Mouse (Mus musculus) layer of hippocampus, adult 9-10 months (tissue): Measurements from ENCODE around the gene Thap2.

ENCODE experiments used
- DNase-seq: peaks from one replicate; pipeline ENCODE4 v3.0.0; 2022; ENCODE audit warnings: low spot score

Gene Thap2

DNA sequence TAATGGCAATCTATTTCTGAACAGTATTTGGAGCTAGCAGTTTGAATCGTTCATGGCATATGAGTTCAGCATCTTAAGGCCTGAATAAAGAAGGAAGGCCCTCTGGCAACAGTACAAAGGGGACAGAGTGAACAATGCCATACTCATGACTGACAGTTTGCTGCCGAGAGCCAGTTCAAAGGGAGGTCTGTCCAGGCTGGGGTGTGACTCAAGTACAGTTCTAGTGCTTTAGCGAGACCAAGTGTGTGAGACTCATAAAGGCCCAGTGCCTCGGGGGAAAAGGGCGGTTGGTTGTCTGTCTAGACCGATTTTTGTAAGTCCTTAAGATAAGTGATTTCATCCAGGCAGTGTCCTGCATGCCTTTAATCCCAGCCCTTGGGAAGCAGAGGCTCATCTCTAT lies 29.7 kb downstream of the Thap2 start:
- no peak for DNase-seq

- no peak for DNase-seq
Measured at GRCm38 (mm10) chr10:115350810-115351397, 33.3 kb downstream of the Thap2 start.

- DNase-seq: no peak
Measured at GRCm38 (mm10) chr10:115349509-115349908, 34.7 kb downstream of the Thap2 start.

- DNase-seq: no peak
Measured at GRCm38 (mm10) chr10:115349029-115349428, 35.2 kb downstream of the Thap2 start.

DNA sequence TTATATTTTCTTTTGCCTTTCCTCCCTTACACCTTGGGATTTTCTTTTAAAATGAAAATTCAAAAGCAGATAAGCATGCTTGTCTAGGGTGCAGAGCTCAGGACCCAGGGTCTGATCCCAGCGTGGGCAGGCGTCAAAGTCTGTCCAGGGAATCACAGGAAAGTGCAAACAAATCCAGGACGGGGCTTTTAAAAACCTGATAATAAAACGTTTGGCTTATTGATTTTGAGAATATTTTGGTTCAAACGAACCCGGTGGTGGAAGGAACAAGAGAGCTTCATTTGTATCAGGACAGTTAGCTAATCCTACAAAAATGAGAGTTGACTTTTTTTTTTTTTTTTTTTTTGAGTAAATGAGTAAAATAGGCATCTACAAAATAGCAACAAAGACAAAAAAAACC lies 36.1 kb downstream of the Thap2 start:
- DNase-seq: no peak

DNA sequence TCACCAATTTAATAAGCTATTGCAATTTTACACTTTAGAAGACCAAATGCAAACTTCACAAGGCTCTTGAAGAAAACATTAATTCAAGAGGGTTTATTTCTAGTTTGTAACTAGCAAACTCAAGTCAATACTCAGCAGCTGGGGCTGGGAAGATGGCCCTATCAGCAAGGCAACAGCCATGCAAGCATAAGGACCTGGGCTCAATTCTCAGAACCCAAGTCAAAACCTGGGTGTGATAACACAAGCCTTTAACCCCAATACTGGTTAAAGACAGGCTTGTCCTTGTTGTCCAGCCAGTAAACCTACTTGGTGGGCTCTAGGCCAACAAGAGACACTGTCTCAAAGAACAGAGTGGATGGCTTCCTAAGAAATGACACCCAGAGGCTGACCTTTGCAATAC lies 37.8 kb downstream of the Thap2 start:
- DNase-seq: no peak

DNA sequence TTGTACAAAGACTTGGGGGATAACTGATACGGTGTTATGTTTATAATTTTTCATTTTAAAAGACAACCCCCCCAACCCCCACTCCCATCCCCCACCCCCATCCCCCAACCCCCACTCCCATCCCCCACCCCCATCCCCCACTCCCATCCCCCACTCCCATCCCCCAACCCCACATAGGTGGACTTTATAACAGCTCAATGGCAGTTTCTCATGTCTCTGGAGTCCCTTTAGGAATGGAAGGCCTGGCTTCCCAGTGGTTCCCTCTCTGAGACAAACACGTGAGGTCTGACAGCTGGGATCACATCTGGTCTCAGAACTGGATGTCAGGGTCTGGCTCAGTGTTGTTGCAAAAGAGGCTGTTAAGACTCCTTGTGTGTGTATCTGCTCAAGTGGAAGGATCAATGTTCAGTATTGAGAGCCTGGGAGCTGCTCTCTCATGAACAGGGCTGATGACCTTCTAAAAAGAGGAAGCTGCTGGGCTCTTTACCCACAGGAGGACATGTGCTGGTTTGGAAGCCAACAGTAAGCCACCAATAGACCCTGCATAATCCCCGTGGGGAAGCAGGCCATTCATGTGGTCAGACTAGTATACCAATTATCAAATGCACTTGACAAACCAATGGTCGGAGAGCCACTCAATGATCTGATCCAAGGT lies 41.3 kb downstream of the Thap2 start:
- no peak for DNase-seq

GRCm38 (mm10) chr10:115339820-115340328 lies 44.4 kb downstream of the Thap2 start:
- no peak for DNase-seq

DNA sequence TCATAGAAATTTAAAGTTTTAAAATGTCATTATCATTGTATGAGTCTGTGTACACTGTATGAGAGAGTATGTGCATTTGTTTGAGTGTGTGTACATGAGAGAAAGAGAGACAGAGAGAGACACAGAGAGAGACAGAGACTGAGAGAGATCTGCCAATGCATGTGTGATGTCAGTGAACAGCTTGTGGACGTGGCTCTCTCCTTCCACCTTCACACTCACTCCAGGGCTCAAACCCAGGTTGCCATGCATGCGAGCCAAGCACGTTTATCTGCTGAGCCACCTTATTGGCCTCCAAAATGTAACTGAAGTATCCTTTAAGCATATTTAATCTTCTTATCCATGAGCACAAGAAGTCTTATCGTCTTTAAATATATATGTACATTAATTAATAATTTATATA lies 47.3 kb downstream of the Thap2 start:
- no peak for DNase-seq

DNA sequence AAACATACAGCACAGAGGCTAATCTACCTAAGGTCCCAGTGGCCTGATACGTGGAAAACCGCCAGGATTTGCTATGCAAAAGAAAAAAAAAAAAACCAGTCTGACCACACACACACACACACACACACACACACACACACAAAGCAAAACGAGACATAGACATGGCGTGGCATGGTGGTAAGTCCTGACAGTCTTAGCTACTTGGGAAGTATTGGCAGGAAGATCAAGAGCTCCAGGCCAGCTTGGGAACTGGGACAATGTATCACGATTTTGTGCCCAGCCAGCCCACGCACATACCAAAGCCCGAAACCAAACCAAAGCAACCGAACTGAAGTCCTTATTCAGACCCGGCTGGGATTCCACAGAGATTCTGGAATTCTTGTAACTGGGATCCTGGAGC lies 50.7 kb downstream of the Thap2 start:
- no peak for DNase-seq

GRCm38 (mm10) chr10:115332997-115333396 lies 51.2 kb downstream of the Thap2 start:
- DNase-seq: no peak

DNA sequence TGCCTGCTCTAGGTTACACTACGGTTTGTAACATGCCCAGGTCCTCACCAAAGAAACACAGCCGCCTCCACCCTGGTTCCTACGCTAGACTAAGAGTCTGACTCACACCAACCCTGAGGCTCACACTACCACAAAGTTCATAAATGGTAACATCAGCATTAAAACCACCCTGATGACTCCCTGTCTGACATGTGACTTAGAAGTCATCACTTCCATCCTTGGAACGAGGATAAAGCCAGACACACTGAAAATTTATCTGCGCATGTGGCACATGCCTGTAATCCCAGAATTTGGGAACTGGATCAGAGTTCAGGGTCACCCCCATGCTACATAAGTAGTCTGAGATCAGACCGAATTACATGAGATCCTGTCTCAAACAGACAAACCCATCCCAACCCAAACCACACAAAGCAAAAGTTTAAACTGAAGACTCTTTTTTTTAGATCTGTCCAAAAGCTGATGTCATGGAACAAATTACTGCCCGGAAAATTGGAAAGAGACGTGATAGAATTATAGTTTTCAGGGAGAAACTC lies 51.8 kb downstream of the Thap2 start:
- no peak for DNase-seq

GRCm38 (mm10) chr10:115329010-115329530 lies 55.2 kb downstream of the Thap2 start:
- no peak for DNase-seq

DNA sequence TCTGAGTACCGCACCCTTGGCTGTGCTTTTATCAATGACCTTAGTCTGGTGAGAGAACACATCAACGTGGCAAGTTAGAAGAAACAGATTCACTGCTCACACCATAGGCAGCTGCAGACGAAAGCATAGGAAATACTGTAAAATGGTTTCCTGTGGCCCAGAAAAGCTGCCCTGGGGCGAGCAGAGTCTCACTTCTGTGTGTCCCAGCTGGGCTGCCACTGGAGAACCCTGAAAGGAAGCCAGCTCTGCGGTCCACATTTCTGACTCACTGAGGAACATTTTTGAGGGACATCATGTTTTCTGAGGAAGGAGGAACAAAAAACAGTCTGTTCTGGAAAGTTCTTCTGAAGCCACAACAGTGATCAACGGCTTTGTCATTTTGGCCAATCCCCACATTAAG lies 55.7 kb downstream of the Thap2 start:
- DNase-seq: no peak

DNA sequence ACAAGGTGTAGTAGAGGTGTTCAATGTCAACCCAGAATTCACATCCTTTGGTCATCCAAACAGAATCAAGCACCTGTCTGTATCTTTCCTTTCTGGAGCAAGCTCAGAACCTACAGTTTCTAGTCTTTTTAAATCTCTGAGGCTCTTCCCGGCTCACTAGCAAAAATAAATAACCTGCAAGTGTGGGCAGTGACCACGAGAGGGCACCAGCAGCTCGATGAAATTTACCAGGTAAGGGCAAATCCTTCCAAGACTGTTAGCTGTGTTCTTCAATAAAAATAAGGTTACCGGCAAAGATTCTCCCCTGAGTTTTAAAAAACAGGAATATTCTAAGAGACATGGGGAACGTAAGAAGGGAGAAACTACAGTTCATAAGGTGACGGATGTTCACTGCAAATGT lies 60.9 kb downstream of the Thap2 start:
- peak; percentile 49 for DNase-seq

DNA sequence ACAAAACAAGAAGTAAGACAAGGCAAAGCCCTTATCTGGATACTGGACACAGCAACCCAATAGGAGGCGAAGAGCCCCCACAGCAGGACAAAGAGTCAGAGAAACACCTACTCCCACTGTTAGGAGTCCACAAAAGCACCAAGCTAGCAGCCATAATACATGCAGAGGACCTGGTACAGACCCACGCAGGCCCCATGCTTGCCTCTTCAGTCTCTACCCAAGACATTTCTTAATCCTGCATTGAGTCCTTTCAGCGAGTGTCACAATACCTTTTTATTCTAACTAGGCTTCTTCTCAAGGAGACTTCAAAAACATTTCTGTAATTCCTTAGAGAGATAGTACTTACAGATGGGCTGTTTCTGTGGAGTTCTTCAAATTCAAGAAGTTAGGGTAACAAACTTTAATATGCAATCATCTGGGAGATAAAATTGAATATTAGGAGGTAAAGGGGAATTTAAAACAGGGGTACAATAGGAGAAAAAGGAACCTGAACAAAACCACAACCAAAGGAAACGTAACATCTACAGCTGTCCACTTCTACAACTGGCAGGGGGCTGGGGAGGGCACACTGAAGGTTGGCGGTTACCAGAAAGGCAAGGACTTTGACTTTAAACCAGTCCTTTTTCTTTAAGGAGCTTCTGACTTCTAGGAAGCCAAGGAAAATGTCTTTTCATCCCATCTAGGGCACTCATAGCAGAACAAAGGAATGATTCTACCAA lies 62.8 kb downstream of the Thap2 start:
- DNase-seq: no peak
